Mouse (Mus musculus): ENCODE measurements around the gene Chrm1. TPM values are rescaled to one million over a fixed set of nuclear protein-coding genes. Genes with fewer than 3 reads are reported as not detected.

The Chrm1 gene
- polyA plus RNA-seq, 1 experiment from 2014 or later: 0.35 TPM

- Histone ChIP-seq H3K4me1 (ENCODE audit: control insufficient read depth, insufficient read depth, low read length) (no peaks in the 10 kb centered on the region), H3K27me3 (ENCODE audit: control insufficient read depth, insufficient read depth, low read length) (no peaks in the 10 kb centered on the region), H3K36me3 (ENCODE audit: control insufficient read depth, insufficient read depth, low read length) (no peaks in the 10 kb centered on the region), H3K27ac (ENCODE audit: low read length) (no peak overlapping the region), H3K4me3 (ENCODE audit: low read depth, low read length) (no peak overlapping the region), H3K9ac (replicated peaks; ENCODE audit: low read depth, low read length) (no peak overlapping the region), H3K9me3 (ENCODE audit: control insufficient read depth, low read depth, low read length) (no peaks in the 10 kb centered on the region), H3K4me2 (replicated peaks; ENCODE audit: low read depth, low read length) (no peak overlapping the region)
- no peak for ATAC-seq (ENCODE audit: insufficient number of reproducible peaks, insufficient read depth, low FRiP score, low read depth)
- WGBS: 77% methylated on average over 9 of the region's 9 CpGs
Observed at GRCm38 (mm10) chr19:8699652-8700051, 36.1 kb downstream of the Chrm1 start.

GRCm38 (mm10) chr19:8702458-8702857 is 38.9 kb downstream of the Chrm1 start:
- Histone ChIP-seq H3K36me3 (ENCODE audit: control insufficient read depth, insufficient read depth, low read length) (peaks cover 7% of the 10 kb centered on the region; the same call in 1 of the 2 replicates), H3K4me2 (replicated peaks; ENCODE audit: low read depth, low read length) (no peak overlapping the region), H3K9ac (replicated peaks; ENCODE audit: low read depth, low read length) (no peak overlapping the region), H3K9me3 (ENCODE audit: control insufficient read depth, low read depth, low read length) (no peaks in the 10 kb centered on the region), H3K4me1 (ENCODE audit: control insufficient read depth, insufficient read depth, low read length) (no peaks in the 10 kb centered on the region), H3K27ac (ENCODE audit: low read length) (no peak overlapping the region), H3K27me3 (ENCODE audit: control insufficient read depth, insufficient read depth, low read length) (no peaks in the 10 kb centered on the region), H3K4me3 (ENCODE audit: low read depth, low read length) (no peak overlapping the region)
- 67% methylated on average over 3 of the region's 3 CpGs for WGBS
- ATAC-seq (ENCODE audit: insufficient number of reproducible peaks, insufficient read depth, low FRiP score, low read depth): no peak

DNA sequence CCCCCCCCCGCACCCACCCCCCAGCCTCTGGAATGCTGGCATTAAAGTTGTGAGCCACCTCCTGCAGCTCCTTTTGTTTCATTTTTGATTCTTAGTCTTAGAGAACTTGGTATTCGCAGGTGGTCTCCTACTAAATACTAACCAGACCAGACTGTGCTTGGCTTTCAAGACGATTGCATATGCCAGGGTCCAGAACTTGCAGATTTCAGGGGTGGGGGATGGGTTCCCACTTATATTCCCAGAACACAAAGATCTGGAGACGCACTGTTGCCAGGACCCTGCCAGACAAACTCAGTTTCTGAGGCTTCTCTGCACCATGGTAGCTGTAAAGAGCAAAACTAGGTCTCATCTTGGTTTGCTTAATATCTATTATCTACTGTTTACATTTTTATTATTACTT is 40.0 kb downstream of the Chrm1 start:
- Histone ChIP-seq H3K27ac (ENCODE audit: low read length) (no peak overlapping the region), H3K36me3 (ENCODE audit: control insufficient read depth, insufficient read depth, low read length) (peaks cover 18% of the 10 kb centered on the region), H3K4me1 (ENCODE audit: control insufficient read depth, insufficient read depth, low read length) (no peaks in the 10 kb centered on the region), H3K4me2 (replicated peaks; ENCODE audit: low read depth, low read length) (no peak overlapping the region), H3K9ac (replicated peaks; ENCODE audit: low read depth, low read length) (no peak overlapping the region), H3K4me3 (ENCODE audit: low read depth, low read length) (no peak overlapping the region), H3K9me3 (ENCODE audit: control insufficient read depth, low read depth, low read length) (no peaks in the 10 kb centered on the region), H3K27me3 (ENCODE audit: control insufficient read depth, insufficient read depth, low read length) (no peaks in the 10 kb centered on the region)
- WGBS: 57% methylated on average over 4 of the region's 4 CpGs
- no peak for ATAC-seq (ENCODE audit: insufficient number of reproducible peaks, insufficient read depth, low FRiP score, low read depth)

- no peak overlapping the region for H3K9ac ChIP-seq (replicated peaks; ENCODE audit: low read depth, low read length)
- 78% methylated on average over 6 of the region's 6 CpGs for WGBS
- no peaks in the 10 kb centered on the region for H3K27me3 ChIP-seq (ENCODE audit: control insufficient read depth, insufficient read depth, low read length)
- H3K27ac ChIP-seq (ENCODE audit: low read length): no peak overlapping the region
- no peak for ATAC-seq (ENCODE audit: insufficient number of reproducible peaks, insufficient read depth, low FRiP score, low read depth)
- peaks cover 34% of the 10 kb centered on the region for H3K36me3 ChIP-seq (ENCODE audit: control insufficient read depth, insufficient read depth, low read length)
- no peak overlapping the region for H3K4me3 ChIP-seq (ENCODE audit: low read depth, low read length)
- H3K9me3 ChIP-seq (ENCODE audit: control insufficient read depth, low read depth, low read length): no peaks in the 10 kb centered on the region
- H3K4me2 ChIP-seq (replicated peaks; ENCODE audit: low read depth, low read length): no peak overlapping the region
- H3K4me1 ChIP-seq (ENCODE audit: control insufficient read depth, insufficient read depth, low read length): peaks cover 5% of the 10 kb centered on the region; the same call in 1 of the 2 replicates
Observed at GRCm38 (mm10) chr19:8705026-8705708, 41.6 kb downstream of the Chrm1 start.

GRCm38 (mm10) chr19:8706132-8706667 is 42.6 kb downstream of the Chrm1 start:
- 79% methylated on average over 7 of the region's 7 CpGs for WGBS
- Histone ChIP-seq H3K9ac (replicated peaks; ENCODE audit: low read depth, low read length) (no peak overlapping the region), H3K9me3 (ENCODE audit: control insufficient read depth, low read depth, low read length) (no peaks in the 10 kb centered on the region), H3K4me1 (ENCODE audit: control insufficient read depth, insufficient read depth, low read length) (peaks cover 7% of the 10 kb centered on the region; the same call in 1 of the 2 replicates), H3K27me3 (ENCODE audit: control insufficient read depth, insufficient read depth, low read length) (no peaks in the 10 kb centered on the region), H3K27ac (ENCODE audit: low read length) (0 out of 2 replicates have a peak overlapping the region, but pooled peaks have one; percentile 3), H3K4me2 (replicated peaks; ENCODE audit: low read depth, low read length) (no peak overlapping the region), H3K4me3 (ENCODE audit: low read depth, low read length) (no peak overlapping the region), H3K36me3 (ENCODE audit: control insufficient read depth, insufficient read depth, low read length) (peaks cover 39% of the 10 kb centered on the region)
- ATAC-seq (ENCODE audit: insufficient number of reproducible peaks, insufficient read depth, low FRiP score, low read depth): no peak; the same call in 1 of the 2 replicates

DNA sequence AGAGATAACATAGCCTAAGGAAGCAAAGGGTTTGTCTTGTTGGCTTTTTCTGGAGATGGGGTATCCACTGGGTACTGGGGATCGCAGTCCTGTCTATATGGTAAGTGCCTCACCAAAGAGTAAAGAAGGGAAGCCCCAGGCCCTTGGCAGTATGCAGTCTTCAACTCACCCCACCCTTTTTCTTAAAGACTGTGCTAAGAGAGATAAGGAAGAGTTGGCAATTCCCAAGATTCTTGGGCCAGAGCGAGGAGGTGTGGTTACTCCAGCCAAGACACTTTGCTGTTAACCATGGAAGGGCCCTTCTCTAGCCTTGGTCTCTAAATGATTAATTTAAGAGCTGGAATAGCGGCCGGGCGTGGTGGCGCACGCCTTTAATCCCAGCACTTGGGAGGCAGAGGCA is 43.3 kb downstream of the Chrm1 start:
- no peaks in the 10 kb centered on the region for H3K27me3 ChIP-seq (ENCODE audit: control insufficient read depth, insufficient read depth, low read length)
- no peak overlapping the region for H3K4me2 ChIP-seq (replicated peaks; ENCODE audit: low read depth, low read length)
- ATAC-seq (ENCODE audit: insufficient number of reproducible peaks, insufficient read depth, low FRiP score, low read depth): no peak
- no peak overlapping the region for H3K27ac ChIP-seq (ENCODE audit: low read length)
- no peak overlapping the region for H3K9ac ChIP-seq (replicated peaks; ENCODE audit: low read depth, low read length)
- peaks cover 11% of the 10 kb centered on the region for H3K4me1 ChIP-seq (ENCODE audit: control insufficient read depth, insufficient read depth, low read length)
- 96% methylated on average over 7 of the region's 7 CpGs for WGBS
- peaks cover 44% of the 10 kb centered on the region for H3K36me3 ChIP-seq (ENCODE audit: control insufficient read depth, insufficient read depth, low read length)
- no peak overlapping the region for H3K4me3 ChIP-seq (ENCODE audit: low read depth, low read length)
- H3K9me3 ChIP-seq (ENCODE audit: control insufficient read depth, low read depth, low read length): no peaks in the 10 kb centered on the region

GRCm38 (mm10) chr19:8708954-8709353 is 45.4 kb downstream of the Chrm1 start:
- Histone ChIP-seq H3K4me3 (ENCODE audit: low read depth, low read length) (no peak overlapping the region), H3K4me2 (replicated peaks; ENCODE audit: low read depth, low read length) (no peak overlapping the region), H3K27ac (ENCODE audit: low read length) (no peak overlapping the region), H3K9me3 (ENCODE audit: control insufficient read depth, low read depth, low read length) (no peaks in the 10 kb centered on the region), H3K4me1 (ENCODE audit: control insufficient read depth, insufficient read depth, low read length) (peaks cover 16% of the 10 kb centered on the region), H3K36me3 (ENCODE audit: control insufficient read depth, insufficient read depth, low read length) (peaks cover 44% of the 10 kb centered on the region), H3K9ac (replicated peaks; ENCODE audit: low read depth, low read length) (no peak overlapping the region), H3K27me3 (ENCODE audit: control insufficient read depth, insufficient read depth, low read length) (no peaks in the 10 kb centered on the region)
- 90% methylated on average over 8 of the region's 8 CpGs for WGBS
- ATAC-seq (ENCODE audit: insufficient number of reproducible peaks, insufficient read depth, low FRiP score, low read depth): no peak

- H3K27ac ChIP-seq (ENCODE audit: low read length): peak overlapping the region; percentile 23; the same call in 1 of the 2 replicates
- H3K4me1 ChIP-seq (ENCODE audit: control insufficient read depth, insufficient read depth, low read length): peaks cover 21% of the 10 kb centered on the region
- no peaks in the 10 kb centered on the region for H3K27me3 ChIP-seq (ENCODE audit: control insufficient read depth, insufficient read depth, low read length)
- no peak for ATAC-seq (ENCODE audit: insufficient number of reproducible peaks, insufficient read depth, low FRiP score, low read depth)
- H3K4me2 ChIP-seq (replicated peaks; ENCODE audit: low read depth, low read length): no peak overlapping the region
- WGBS: 81% methylated on average over 2 of the region's 2 CpGs
- H3K9me3 ChIP-seq (ENCODE audit: control insufficient read depth, low read depth, low read length): no peaks in the 10 kb centered on the region
- H3K9ac ChIP-seq (replicated peaks; ENCODE audit: low read depth, low read length): no peak overlapping the region
- H3K4me3 ChIP-seq (ENCODE audit: low read depth, low read length): no peak overlapping the region
- peaks cover 44% of the 10 kb centered on the region for H3K36me3 ChIP-seq (ENCODE audit: control insufficient read depth, insufficient read depth, low read length)
Observed at GRCm38 (mm10) chr19:8710057-8710456, 46.5 kb downstream of the Chrm1 start.

Data from stomach, embryonic 14.5 days (tissue).